Mouse (Mus musculus) left cerebral cortex, adult 9 months (tissue): Measurements from ENCODE around the gene Armc6.

Experiments
- DNase-seq, 2 experiments: peaks; one replicate each; pipeline ENCODE4 v3.0.0; 2022; ENCODE audit warnings: low spot score in 2 of 2

Armc6 gene

DNA sequence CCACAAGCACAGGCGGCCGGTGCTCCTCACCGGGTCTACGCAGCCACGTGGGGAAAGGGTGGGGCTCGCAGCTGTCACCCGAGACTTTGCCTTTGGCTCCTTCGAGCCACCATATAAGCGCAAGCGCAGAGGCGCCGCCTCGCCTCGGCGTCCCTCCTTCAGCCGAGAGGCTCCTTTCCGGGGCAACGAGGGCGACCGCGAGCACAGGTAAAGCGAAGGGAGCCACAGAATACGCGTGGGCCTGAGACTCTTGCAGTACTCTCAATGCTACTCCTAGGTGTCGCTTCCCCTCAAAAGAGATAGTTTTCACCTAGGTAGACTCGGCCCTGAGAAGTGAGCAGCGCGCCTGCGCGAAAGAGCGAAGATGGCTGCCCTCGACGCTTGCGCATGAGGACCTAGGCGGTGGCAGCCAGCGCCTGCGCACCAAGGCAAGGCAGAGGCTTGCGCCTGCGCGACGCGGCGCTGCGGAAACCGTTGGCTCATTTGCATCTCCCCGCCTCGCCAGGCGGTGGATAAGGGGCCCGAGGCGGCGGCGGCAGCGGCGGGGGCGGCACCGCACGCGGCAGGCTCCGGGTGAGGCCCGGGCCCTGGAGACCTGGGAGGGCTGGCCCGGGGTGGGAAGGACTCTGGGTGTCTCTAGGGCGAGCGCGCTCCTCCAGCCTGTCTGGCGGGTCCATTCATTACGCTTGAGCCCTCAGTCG is at the start of gene Armc6, which contains the start of gene Sugp2:
TSS of gene Armc6 (minus strand) at position 387 of the 701 bp plus-strand sequence.
TSS of gene Sugp2 (plus strand) at position 147 of the 701 bp plus-strand sequence.
- DNase-seq = peak; percentile 90 to 96

DNA sequence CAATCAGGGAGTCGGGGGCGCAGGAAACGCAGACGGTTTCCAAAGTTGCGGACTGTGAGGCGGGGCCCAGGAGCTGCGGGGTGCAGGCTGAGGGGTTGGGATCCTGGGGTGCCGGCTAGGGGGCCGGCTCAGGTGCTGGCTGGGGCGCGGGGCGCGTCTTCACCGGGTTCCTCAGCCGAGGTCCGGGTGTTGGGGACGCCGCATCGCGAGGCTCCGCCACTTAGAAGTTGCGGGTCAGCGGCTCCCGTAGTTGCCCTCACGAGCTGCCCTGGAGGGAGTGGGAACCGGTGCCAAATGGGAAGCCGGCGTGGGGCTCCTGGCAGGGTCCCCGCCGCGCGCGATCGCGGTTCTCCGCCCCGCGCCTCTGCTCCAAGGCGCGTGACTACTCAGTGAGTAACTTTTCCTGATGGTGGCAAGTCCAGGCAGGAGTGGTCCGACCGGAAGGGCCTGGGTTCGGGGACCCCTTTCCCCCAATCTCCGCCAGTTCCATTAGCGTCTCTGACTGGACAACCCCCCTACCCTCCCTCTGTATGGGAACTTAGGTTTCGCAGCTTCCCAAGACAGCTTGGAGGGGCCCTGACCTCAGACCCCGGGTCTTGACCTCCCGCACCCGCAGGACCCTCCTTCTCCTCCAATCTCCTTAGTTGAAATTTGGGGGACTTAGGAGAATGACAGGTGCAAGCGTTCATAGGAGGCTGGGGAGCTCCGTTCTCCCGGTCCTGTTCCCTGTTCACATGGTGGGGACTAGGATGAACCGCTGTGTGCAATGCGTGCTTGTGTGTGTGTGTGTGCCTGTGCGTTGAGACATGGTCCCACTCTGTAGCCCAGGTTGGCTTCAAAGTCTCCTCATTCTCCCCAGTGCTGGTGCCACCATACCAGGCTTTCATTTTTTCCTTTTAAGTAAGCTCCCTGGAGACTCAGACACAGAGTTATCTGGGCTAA is 49.1 kb upstream of the Armc6 start:
- DNase-seq = no peak

DNA sequence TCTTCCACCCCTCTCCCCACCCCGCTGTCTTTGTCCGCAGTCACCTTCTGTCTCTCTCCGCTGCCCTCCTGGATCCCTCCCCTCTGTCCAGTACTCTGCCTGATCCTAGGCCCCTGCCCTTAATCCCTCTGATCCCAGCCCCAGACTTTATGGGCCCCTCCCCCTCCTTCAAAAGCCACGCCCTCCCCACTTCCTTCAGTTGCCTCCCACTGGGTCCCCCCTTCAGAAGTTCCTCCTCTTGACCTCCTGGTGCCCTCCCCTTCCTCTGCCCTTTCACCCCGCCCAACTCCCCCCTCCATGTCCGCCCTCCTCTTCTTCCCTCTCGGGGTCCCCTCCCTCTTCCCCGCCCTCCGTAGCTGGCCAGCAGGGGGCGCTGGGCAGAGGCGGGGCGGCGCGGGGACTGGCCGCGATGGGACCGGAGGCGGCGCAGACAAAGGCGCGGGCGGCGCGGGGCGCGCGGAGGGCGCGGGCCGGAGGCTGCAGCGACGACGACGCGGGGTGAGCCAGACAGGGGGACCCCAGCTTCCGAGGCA is 48.4 kb upstream of the Armc6 start, which contains the start of gene Homer3:
TSS of gene Homer3 (plus strand) at position 225 of the 533 bp plus-strand sequence.
- peak; percentile 48 to 76 for DNase-seq

DNA sequence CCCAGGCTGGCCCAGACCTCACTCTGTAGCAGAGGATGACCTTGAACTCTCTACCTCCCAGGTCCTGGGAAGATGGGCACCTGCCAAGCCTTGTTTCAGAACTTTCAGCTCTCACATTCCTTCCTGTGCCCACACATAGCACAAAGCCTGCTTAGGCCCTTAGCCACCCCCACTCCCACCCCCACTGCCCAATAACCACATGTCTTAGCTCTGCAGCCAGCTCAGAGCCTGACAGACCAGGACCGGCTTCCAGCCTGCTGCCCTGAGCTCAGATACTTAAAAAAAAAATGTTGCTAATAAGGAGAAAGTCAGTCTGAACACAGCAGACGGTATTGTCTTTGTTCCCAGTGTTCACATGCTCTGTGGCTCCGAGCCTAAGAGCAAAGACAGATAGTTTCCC is 46.7 kb upstream of the Armc6 start:
- DNase-seq = no peak

DNA sequence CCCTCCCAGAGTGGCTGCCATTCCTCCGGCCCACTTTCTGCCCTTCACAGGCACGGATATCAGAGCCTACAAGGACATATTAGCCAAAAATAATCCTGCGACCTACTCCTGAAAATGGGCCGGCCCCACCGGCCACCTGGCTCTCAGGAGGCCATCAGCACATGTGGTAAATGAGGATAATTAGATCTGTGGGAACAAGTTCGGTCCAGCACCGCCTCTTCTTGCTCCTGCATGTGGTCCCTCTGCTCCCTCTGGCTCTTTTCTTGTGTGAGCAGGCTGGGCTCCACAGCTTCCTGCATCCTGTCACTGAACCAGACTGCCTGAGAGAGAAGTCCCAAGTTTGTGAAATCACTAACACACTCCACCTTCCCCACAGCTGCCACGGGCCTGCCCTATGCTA is 45.0 kb upstream of the Armc6 start:
- DNase-seq = no peak

DNA sequence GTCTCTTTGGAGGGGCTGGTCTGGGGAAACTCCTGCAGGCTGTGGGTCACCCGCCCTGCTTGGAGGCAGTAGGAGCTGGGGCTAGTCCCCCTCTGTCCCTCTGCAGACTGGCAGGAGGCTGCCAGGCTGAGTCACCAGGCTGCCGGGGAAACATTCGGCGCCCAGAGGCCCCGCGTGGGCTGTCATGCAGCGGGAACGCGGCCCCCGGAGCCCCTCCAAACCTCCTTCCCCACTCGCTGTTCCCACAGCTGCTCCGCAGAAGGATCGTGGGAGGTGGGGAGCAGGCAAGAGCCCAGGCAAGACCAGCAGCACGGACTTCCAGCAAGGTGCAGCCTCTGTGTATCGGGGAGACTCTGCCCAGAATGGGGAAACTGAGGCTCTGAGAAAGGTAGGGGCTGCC is 43.9 kb upstream of the Armc6 start:
- peak in 1 of 2 experiments; percentile 37 for DNase-seq

DNA sequence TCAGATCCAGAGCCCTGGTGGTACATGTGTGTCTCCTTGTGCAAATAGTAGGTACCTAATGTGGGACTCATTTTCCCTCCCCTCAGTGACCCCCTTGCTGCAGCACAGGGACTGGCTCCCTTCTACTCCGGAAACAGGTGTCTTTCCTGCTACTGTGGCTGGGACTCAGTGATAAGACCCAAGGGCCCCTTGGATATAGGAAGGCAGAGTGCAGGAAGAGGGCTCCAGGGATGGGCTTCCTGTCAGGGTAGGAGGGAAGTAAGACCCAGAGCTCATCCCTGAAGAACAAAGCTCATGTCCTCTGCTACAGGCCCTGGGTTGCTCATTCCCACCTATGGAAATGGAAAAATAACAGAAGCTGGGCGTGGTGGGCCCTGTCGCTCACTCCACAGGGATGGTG is 42.2 kb upstream of the Armc6 start:
- DNase-seq = no peak

DNA sequence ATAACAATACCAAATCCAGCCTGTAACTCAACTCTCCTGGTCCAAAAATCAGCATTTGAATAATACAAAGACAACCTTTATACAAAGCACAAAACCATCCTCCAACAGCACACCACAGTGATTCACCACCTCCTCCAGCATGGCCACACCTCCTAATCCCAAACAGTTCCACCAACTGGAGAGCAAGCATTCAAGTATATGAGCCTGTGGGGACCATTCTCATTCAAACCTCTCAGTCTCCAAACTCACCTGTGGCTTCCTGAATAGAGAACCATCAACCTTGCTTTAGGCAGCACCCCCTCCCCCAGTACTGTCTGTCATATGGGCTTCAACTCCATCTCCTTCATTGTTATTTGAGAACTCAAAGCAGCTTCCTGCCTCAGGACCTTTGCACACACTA is 40.1 kb upstream of the Armc6 start:
- no peak for DNase-seq

DNA sequence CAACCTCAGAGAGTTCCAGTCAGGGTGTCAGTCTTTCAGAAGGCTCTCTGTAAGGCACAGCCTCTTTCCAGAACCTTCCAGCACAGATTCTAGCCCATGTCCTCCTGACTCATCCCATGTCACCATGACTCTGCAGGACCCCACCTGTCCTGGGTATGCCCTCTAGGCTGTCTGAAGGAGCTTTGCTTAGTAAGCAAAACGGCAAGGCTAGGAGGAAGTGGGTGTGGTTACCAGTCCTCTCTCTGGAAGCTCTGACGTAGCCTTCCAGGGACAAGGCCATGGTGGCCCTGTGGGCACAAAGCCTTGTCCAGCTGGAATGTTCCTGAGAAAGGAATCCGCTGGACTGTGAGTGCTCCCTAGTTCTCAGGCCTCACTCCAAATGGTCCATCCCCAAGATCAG is 38.7 kb upstream of the Armc6 start:
- DNase-seq = no peak

DNA sequence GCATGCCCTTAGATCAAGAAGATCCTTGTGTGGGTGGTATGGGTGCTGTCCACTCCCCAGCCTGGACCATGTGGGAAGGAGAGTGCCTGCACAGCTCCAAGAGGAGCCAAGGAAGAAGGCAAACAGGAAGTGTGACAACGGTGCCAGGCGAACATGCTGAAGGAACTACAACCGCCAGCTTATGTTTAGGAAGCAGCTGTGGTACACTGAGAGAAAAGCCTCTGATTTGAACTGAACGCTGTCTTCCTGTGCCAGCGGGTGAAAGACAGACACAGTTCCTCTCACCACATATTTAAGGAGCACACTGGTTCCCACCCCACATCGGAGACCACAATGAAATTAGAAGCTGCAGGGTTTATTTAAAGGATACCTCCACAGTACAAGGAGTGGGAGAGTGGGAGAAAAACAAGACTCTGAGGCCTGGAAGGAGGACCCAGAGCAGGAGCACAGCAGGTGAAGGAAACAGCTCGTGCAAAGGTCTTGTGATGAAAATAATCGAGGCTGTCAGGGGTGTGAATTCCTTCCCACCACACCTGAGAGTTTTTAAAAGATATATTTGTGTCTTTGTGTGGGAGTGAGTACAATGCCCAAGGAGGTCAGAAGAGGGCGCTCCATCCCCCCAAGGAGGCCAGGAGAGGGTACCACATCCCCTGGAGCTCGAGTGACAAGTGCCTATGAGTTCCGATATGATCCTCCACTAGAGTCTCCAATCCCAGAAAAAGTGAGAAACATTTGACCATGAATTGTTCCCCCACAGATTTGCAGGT is 34.7 kb upstream of the Armc6 start:
- DNase-seq = peak in 1 of 2 experiments; percentile 35

DNA sequence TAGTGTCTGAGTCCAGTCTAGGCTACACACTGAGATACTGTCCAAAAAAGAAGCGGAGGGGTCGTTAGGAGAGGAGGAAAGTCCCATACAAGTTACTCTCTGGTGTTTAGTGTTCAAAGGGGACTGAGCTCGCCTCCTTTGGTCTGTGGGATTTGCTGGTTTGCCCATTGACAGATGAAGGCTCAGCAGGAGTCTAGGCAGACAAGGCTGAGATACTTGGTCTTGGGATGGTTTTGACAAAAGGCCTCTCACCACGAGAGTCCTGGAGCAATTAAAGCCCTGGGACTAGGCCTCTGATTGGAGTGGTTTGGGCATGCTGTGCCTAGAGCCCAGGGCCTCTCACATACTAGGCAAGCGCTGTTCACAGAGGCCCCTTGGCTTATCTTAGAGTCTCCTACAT is 34.0 kb upstream of the Armc6 start:
- DNase-seq = no peak

DNA sequence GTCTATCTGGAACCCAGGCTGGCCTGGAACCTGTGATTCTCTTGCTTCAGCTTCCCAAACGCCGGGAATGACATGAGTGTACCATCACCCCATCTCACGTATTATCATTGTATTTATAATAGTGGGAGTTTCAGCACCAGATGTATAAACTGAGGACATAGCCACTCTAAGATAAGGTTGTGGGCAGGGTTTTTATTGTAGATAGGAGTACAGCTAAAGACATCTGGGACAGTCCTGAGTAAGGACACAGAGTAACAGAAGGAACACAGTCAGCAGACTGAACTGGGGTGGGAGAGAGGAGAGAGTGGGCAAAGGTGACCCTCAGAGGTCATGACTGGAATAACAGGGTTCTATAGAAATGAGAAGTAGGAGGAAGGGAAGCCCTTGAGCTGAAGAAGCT is 33.4 kb upstream of the Armc6 start:
- DNase-seq = no peak

DNA sequence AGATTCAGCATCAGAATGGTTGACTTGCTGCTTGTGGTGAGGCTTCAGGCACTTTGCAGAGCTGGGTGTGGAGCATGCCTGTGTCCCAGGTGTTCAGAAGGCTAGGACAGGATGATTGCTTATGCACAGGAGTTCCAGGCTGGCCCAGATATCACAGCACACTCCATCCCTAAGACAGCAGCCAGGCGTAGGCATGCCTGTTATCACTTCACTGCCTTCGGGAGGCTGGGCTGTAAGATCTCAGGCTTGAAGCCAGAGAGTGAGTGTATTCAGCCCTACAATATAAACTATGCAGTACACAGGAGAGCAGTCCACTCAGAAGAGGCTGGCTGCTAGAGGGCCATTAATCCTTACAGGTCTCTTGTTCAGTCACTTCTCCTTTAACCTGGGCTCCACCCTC is 24.8 kb upstream of the Armc6 start:
- DNase-seq = no peak

DNA sequence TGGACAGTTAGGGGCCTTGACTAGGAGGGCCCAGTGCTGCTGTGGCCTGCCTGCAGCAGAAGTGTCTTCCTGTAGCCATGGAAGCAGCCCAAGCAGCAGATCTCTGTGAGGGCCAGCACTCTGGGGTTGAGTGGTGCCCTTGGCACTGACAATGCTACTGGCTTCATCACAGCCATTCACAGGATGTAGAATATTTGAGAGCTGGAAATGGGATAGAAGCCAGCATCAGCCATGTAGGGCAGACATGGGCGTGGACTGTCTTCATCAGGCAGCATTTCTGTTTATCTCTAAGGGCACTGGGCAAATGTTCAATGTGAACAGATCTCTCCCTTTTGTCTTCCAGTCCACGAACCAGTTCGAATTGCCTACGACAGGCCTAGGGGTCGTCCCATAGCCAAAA is 24.3 kb upstream of the Armc6 start:
- DNase-seq = no peak

DNA sequence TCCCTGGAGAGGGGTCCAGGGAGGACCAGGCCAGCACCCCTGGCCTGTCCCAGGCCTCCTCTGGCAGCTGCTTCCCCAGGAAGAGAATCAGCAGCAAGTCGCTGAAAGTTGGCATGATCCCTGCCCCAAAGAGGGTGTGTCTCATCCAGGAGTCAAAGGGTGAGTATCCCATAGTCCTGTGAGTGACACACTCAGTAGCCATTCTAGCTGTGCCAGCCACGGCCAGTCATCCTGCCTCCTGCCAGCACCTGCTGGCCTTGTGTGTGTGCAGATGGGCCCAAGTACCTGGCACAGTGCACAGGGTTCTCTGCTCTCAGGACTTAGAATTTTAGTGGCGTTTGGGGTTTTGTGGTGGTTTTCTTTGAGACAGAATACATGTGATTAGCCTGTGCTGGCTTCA is 23.2 kb upstream of the Armc6 start:
- DNase-seq = no peak

DNA sequence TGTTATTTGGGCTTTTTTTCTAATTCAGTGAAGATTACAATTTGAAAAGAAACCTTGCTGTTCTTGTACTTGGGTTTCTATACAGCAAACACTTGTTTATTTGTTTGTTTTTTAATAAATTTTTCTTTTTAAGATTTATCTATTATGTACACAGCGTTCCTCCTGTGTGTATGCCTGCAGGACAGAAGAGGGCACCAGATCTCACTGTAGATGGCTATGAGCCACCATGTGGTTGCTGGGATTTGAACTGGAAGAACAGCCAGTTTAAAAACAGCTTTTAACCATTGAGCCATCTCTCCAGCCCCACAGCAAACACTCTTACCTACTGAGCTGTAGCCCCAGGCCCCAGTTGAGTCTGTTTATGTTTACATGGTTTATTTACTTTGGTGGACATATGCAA is 20.4 kb upstream of the Armc6 start:
- DNase-seq = no peak

DNA sequence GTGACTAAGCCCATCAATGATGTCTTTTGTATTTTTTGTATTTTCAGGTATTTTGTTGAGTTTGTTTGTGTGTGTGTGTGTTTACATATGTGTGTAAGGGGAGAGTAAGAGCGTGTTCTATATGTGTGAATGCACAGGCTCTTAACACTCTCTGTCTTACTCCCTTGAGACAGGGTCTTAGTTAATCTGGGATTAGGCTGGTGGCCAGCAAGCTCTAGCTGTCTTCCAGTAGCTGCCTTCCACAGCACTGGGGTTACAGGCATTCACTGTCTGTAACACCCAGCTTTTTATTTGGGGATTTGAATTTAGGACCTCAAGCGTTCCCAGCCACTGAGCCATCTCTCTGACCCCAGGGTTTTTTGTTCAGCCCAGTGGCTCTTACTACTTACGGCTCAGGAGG is 13.6 kb upstream of the Armc6 start:
- no peak for DNase-seq

DNA sequence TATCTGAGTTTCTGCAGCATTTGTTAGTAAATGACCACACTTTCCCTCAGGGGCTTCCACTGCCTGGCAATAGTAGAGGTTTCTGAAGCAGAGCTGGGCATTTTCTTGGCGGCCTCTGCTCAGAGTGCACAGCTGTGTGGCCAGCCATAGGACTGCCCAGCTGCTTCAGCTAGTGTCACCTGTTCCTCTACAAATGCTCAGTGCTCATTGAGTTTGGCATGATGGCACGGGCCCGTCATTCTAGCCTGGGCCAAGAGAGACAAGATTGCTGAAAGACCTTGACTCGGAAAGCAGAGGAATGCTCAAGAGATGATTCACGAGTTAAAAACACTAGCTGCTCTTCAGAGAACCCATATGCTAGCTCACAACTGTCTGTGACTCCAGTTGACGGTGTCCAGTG is 12.4 kb upstream of the Armc6 start:
- DNase-seq = no peak

DNA sequence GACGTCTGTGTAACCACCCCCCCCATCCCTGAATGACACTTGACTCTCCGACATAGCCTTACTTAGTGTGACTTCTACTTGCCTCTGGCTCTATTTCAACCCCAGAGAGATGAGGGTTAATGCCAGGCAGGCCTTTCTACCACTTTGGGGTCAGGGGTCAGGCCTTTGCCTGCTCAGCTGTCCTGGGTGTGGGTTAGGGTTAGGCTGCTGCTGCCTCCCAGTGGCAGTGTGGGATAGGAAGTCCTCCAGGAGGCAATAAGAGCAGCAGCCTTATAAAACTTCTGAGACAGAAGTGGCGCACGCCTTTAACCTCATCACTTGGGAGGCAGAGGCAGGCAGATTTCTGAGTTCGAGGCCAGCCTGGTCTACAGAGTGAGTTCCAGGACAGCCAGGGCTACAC is 6.4 kb upstream of the Armc6 start:
- no peak for DNase-seq

DNA sequence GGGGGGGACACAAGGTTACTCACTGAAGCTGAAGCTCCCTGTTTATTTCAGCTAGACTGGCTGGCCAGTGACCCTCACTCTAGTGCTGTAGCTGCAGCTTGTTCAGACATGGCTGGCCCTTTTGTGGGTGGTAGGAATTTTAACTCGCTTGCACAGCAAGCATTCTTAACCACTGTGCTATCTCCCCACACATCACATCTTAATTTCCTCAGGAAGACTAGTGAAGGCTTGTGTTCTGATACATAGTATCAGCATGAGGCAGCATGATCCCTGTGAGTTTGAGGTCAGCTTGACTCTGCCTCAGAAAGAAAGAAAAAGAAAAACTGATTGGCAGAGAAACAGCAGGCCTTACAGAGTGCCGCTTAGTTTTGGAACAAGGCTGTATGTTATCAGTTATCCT is 3.6 kb upstream of the Armc6 start:
- no peak for DNase-seq

DNA sequence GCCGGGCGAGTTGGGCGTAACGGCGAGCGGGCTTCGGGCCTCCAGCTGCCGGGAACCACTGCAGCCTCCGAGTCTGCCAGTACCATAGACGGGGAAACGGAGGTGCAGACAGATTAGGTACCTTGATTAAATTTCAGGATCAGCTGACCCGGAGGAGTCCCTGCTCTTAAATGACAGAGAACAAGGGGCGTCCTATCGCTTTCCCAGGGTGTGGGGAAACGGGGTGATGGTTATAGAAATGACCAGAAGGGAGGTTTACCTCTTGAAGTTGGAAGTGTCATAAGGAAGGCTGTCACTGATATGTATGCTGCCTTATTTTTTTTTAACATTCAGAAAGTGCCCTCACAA is 489 bp upstream of the Armc6 start:
- DNase-seq = no peak

DNA sequence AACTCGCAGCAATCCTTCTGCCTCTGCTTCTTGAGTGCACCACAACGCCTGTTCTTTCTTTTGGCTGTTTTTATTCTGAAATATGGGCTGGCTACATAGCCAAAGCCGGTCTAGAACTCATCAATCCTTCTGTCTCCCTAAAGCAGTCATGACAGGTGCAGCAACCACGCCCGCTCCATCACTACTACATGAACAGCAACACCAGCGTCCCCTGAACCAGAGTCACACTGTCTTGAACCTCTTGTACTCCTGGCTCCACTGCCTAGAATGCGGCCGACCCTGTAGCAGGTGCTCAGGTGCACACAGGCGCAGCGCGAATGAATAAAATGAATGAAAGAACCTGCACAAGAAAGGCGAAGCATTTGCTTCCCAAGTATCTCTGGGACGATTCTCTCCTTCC is 660 bp downstream of the Armc6 start:
- peak in 1 of 2 experiments; percentile 15 for DNase-seq
